Mouse (Mus musculus) heart, postnatal 0 days (tissue): ENCODE measurements at regions not wholly inside any gene's neighbourhood (a gene's known extent, or its start where the extent isn't known, plus 50 kb on each side); places are given as distances from the start of the nearest gene placed in this dataset.

Source experiments
- ATAC-seq: fragments of 200-750 bp; cut with Nextera tagmentation; 2 replicates; pipeline ENCODE4 v1.8.0; 2017; ENCODE audit warnings: low read depth, moderate number of reproducible peaks, moderate library complexity; ENCODE audit not compliant: insufficient read depth
- DNase-seq: peaks from one replicate; pipeline ENCODE4 v3.0.0-alpha.2; 2016; ENCODE audit warnings: low spot score
- H3K27ac ChIP-seq: fragments of 300-500 bp; sonication (generic); 2 replicates; pipeline ENCODE4 v1.5.1; 2014; ENCODE audit warnings: low read depth, mild to moderate bottlenecking
- H3K27me3 ChIP-seq: fragments of 300-500 bp; sonication (generic); 2 replicates; pipeline ENCODE4 v1.6.1; 2014; ENCODE audit warnings: low read length, mixed read lengths; ENCODE audit not compliant: control insufficient read depth, insufficient read depth
- H3K36me3 ChIP-seq: fragments of 300-500 bp; sonication (generic); replicated peaks from 2 replicates; pipeline ENCODE4 v1.6.1; 2014; ENCODE audit warnings: low read length, mixed read lengths; ENCODE audit not compliant: control insufficient read depth, insufficient read depth
- H3K4me1 ChIP-seq: fragments of 300-500 bp; sonication (generic); 2 replicates; pipeline ENCODE4 v1.6.1; 2014; ENCODE audit warnings: antibody characterized with exemption; ENCODE audit not compliant: control insufficient read depth, insufficient read depth
- H3K4me2 ChIP-seq: fragments of 300-500 bp; sonication (generic); 2 replicates; pipeline ENCODE4 v1.6.1; 2014; ENCODE audit warnings: low read depth, mild to moderate bottlenecking, low read length, moderate library complexity
- H3K4me3 ChIP-seq: fragments of 300-500 bp; sonication (generic); 2 replicates; pipeline ENCODE4 v1.5.1; 2014; ENCODE audit warnings: low read depth, low read length
- H3K9ac ChIP-seq: fragments of 300-500 bp; sonication (generic); replicated peaks from 2 replicates; pipeline ENCODE4 v1.6.1; 2014; ENCODE audit warnings: low read depth, low read length, mixed read lengths
- H3K9me3 ChIP-seq: fragments of 300-500 bp; sonication (generic); replicated peaks from 2 replicates; pipeline ENCODE4 v1.6.1; 2016; ENCODE audit warnings: low read length; ENCODE audit not compliant: control insufficient read depth
- CTCF ChIP-seq: IDR thresholded peaks from 2 replicates; pipeline ENCODE4 v1.5.1; 2016; ENCODE audit warnings: antibody characterized with exemption, control low read depth, low read depth
- EP300 ChIP-seq: IDR thresholded peaks from 2 replicates; pipeline ENCODE4 v1.6.1; 2016; ENCODE audit warnings: antibody characterized with exemption, low read depth
- WGBS: fragments of 180-500 bp; shearing (Covaris S2); extraction: QIAGEN DNeasy Blood & Tissue Kit; methylation state at CpG from one replicate; pipeline ENCODE4 v1.1.7; 2014; 5-methylcytosine and 5-hydroxymethylcytosine counted together

DNA sequence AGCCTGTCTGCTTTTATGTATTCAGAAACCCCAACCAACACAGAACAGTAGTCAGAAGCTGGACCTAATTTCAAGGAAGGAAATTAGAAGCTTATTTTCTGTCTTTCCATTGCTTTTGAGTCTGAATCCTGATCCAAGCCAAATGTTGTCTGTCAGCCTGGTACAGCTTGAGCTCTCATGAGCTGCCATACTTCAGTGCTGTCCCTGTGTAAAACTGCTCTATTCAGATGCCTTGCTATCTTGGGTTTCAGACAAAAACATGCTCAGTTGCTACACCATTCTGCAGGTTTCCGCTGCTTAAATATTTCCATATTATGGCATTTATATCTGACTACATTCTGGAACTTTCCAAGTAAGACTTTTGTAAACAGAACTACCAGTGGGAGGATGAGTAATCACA, 1403.2 kb downstream of the Epha7 start:
- H3K4me2 ChIP-seq = no peak overlapping the region
- no peaks in the 10 kb centered on the region for H3K36me3 ChIP-seq
- H3K9me3 ChIP-seq = no peaks in the 10 kb centered on the region
- no peak overlapping the region for H3K27ac ChIP-seq
- DNase-seq (no peak), ATAC-seq (no peak)
- WGBS = 85% methylated on average over 1 of the region's 1 CpGs
- H3K9ac ChIP-seq = no peak overlapping the region
- no peak overlapping the region for H3K4me3 ChIP-seq
- no peaks in the 10 kb centered on the region for H3K4me1 ChIP-seq
- H3K27me3 ChIP-seq = no peaks in the 10 kb centered on the region
- TF ChIP-seq CTCF (no peak), EP300 (no peak)

DNA sequence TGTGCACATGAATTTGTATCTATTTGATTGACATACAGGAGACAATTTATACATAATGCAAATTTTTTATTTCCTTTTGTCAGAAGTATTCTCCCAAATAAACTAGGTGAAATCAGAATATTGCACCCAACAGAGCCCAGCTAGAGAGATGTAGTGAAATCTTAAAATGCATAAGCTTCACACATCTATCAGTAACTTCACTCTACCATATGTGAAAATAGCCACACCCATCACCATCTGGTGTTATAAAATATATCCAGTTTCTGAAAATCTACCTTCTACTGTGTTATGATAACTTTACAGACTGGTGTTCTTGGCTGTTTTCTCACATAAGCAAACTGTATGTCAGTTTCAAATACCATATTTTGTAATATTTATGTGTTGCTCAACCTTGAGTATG, 1414.2 kb downstream of the Epha7 start:
- Histone ChIP-seq H3K27me3 (no peaks in the 10 kb centered on the region), H3K4me2 (no peak overlapping the region), H3K4me3 (no peak overlapping the region), H3K36me3 (no peaks in the 10 kb centered on the region), H3K27ac (no peak overlapping the region), H3K9ac (no peak overlapping the region), H3K4me1 (no peaks in the 10 kb centered on the region), H3K9me3 (no peaks in the 10 kb centered on the region)
- TF ChIP-seq EP300 (no peak), CTCF (no peak)
- ATAC-seq = no peak
- DNase-seq = no peak

DNA sequence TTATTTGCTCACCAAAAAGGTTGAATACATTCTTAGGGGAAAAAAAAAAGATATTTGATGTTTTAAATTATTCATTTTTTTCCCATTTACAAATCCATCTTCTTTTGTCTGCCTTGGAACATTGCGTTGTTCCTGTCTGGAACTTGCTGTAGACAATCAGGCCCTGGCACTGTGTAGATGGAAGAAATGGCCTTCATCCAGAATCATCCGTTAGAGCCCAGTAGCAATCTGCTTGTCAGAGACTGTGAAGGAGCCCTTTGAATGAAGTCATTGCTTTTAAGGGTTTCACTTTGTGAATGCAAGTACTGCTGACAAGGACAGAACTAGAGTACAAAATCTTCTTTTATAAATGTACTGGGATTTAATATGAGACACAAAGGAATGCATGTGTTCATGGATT, 1449.2 kb downstream of the Epha7 start:
- no peak for TF ChIP-seq EP300
- no peak for TF ChIP-seq CTCF
- Histone ChIP-seq H3K9me3 (no peaks in the 10 kb centered on the region), H3K36me3 (no peaks in the 10 kb centered on the region), H3K4me2 (no peak overlapping the region), H3K27ac (no peak overlapping the region), H3K9ac (no peak overlapping the region), H3K4me3 (no peak overlapping the region), H3K4me1 (no peaks in the 10 kb centered on the region; the same call in 1 of the 2 replicates), H3K27me3 (no peaks in the 10 kb centered on the region)
- DNase-seq (peak; percentile 11), ATAC-seq (no peak)
- 25% methylated on average over 2 of the region's 2 CpGs for WGBS

DNA sequence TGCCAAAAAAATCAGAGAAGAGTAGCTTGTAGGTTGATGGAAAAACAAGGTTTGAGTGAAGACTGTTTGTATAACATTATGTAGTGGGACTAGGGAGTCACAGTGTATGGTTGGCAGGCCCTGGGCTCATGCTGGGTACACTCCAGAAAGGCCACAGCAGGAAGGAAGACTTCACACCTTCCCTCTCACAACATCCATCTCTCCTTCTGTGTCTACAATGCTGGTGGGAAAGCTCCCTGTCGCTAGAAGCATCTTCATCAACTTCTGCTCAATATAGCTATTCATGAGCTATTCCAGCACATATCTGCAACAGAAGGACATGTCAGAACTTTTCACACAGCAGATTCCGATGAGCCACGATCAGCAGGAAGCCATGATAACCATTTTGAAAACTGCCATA, 1455.1 kb downstream of the Epha7 start:
- no peaks in the 10 kb centered on the region for H3K36me3 ChIP-seq
- ATAC-seq = no peak
- no peaks in the 10 kb centered on the region for H3K4me1 ChIP-seq
- H3K4me2 ChIP-seq = no peak overlapping the region
- H3K4me3 ChIP-seq = no peak overlapping the region
- DNase-seq = no peak
- TF ChIP-seq CTCF (no peak), EP300 (no peak)
- H3K9ac ChIP-seq = no peak overlapping the region
- H3K27me3 ChIP-seq = no peaks in the 10 kb centered on the region
- H3K9me3 ChIP-seq = no peaks in the 10 kb centered on the region
- no peak overlapping the region for H3K27ac ChIP-seq
- WGBS = 46% methylated on average over 3 of the region's 3 CpGs

DNA sequence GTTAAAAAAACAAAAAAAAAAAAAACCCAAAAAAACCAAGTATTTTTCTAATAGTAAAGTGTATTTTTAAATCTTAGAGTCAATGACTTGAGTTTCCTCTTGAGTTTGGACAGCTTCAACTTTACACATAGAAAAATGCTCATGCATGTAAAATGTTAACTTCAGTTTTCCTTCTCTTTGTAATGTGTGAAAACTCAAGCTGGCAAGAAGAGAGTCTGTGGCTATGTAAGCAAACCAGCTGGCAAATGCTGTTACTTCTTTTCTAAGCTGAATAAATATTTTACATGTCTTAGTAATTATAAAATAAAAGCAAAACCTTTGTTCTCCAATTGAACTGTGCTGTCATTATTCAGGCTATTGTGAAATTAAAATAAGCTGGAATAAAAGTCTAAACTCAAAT, 1457.1 kb downstream of the Epha7 start:
- no peaks in the 10 kb centered on the region for H3K4me1 ChIP-seq
- H3K27me3 ChIP-seq = no peaks in the 10 kb centered on the region
- no peak overlapping the region for H3K4me3 ChIP-seq
- no peak overlapping the region for H3K27ac ChIP-seq
- no peak overlapping the region for H3K4me2 ChIP-seq
- H3K36me3 ChIP-seq = no peaks in the 10 kb centered on the region
- DNase-seq (no peak), ATAC-seq (no peak)
- no peaks in the 10 kb centered on the region for H3K9me3 ChIP-seq
- H3K9ac ChIP-seq = no peak overlapping the region
- TF ChIP-seq EP300 = no peak
- no peak for TF ChIP-seq CTCF

DNA sequence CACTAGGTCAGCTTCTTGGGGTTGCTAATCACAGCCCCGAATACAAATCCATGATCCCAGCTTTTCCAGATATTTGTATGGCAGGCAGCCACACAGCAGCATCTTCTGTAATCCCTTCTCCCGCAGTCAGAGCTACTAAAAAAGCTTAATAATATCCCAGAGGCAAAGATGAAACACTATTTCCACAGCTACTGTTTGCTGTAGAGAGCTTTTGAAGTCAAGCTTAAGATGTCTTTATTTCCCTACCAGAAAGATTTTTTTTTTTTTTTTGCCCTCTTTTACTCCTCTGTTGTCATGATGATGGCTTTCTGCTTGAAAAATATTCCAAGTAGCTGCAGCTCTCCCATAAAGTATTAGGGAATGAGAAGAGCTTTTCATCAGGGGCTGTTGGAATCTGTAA, 1499.5 kb downstream of the Epha7 start:
- no peak overlapping the region for H3K27ac ChIP-seq
- no peaks in the 10 kb centered on the region for H3K36me3 ChIP-seq
- no peaks in the 10 kb centered on the region for H3K4me1 ChIP-seq
- no peaks in the 10 kb centered on the region for H3K9me3 ChIP-seq
- DNase-seq = no peak
- 46% methylated on average over 2 of the region's 2 CpGs for WGBS
- no peak for TF ChIP-seq CTCF
- no peak for TF ChIP-seq EP300
- no peak overlapping the region for H3K4me3 ChIP-seq
- no peak overlapping the region for H3K9ac ChIP-seq
- H3K27me3 ChIP-seq = no peaks in the 10 kb centered on the region
- no peak for ATAC-seq
- H3K4me2 ChIP-seq = no peak overlapping the region
